Mouse (Mus musculus) midbrain, embryonic 13.5 days (tissue): ENCODE measurements around the gene B4galnt3. TPM values are rescaled to one million over a fixed set of nuclear protein-coding genes. Genes with fewer than 3 reads are reported as not detected.

Experiments
- ATAC-seq: fragments of 200-750 bp; cut with Nextera tagmentation; 2 replicates; pipeline ENCODE4 v1.8.0; 2017; ENCODE audit warnings: mild to moderate bottlenecking, moderate TSS enrichment, moderate library complexity
- H3K27ac ChIP-seq: fragments of 300-500 bp; sonication (generic); 2 replicates; pipeline ENCODE4 v1.5.1; 2015; ENCODE audit warnings: inconsistent platforms, mild to moderate bottlenecking, moderate library complexity
- H3K27me3 ChIP-seq: fragments of 300-500 bp; sonication (generic); 2 replicates; pipeline ENCODE4 v1.6.1; 2015; ENCODE audit warnings: mild to moderate bottlenecking, inconsistent platforms
- H3K36me3 ChIP-seq: fragments of 300-500 bp; sonication (generic); 2 replicates; pipeline ENCODE4 v1.6.1; 2015; ENCODE audit warnings: mild to moderate bottlenecking, inconsistent platforms
- H3K4me1 ChIP-seq: fragments of 300-500 bp; sonication (generic); replicated peaks from 2 replicates; pipeline ENCODE4 v1.6.1; 2015; ENCODE audit warnings: inconsistent platforms
- H3K4me2 ChIP-seq: fragments of 300-500 bp; sonication (generic); replicated peaks from 2 replicates; pipeline ENCODE4 v1.6.1; 2015; ENCODE audit warnings: moderate library complexity, mild to moderate bottlenecking, inconsistent platforms
- H3K4me3 ChIP-seq: fragments of 300-500 bp; sonication (generic); replicated peaks from 2 replicates; pipeline ENCODE4 v1.5.1; 2015; ENCODE audit warnings: mild to moderate bottlenecking, inconsistent platforms
- H3K9ac ChIP-seq: fragments of 300-500 bp; sonication (generic); replicated peaks from 2 replicates; pipeline ENCODE4 v1.6.1; 2015; ENCODE audit warnings: mild to moderate bottlenecking, inconsistent platforms
- H3K9me3 ChIP-seq: fragments of 300-500 bp; sonication (generic); 2 replicates; pipeline ENCODE4 v1.6.1; 2016; ENCODE audit warnings: mild to moderate bottlenecking, inconsistent platforms
- WGBS: fragments of 180-500 bp; shearing (Covaris S2); methylation state at CpG from one replicate; pipeline ENCODE4 v1.1.7; 2015; 5-methylcytosine and 5-hydroxymethylcytosine counted together
- polyA plus RNA-seq: library from polyadenylated mRNA; unstranded; fragments of >200 nt; fragmentation: Nextera tagmentation; extraction: Ambion mirVana; gene quantifications from 2 replicates; pipeline ENCODE4 v1.2.1, GENCODE M21; 2015

B4galnt3 gene
- polyA plus RNA-seq, 1 experiment from 2014 or later: 0.09 TPM

DNA sequence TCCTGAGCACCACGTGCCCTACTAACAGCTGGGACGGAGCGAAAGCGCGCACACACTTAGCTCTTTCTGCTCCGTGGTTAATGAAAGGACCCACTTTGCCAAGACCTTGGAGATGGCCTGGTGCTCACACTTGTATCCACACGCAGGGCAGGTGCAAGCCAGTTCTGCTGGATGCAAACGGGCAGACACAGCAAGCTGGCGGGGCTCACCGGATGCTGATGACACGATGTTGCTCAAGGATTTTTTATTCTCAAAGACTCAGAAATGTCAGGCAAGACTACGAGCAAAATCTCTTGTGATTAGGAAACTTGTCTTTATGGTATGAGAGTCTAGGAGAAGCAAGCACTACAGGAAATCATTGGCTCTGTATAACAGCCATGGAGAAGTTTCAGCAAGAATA, 52.9 kb downstream of the B4galnt3 start:
- no peak overlapping the region for H3K4me2 ChIP-seq
- H3K9ac ChIP-seq: no peak overlapping the region
- WGBS: 93% methylated on average over 12 of the region's 12 CpGs
- no peaks in the 10 kb centered on the region for H3K4me1 ChIP-seq
- no peaks in the 10 kb centered on the region for H3K27me3 ChIP-seq
- no peaks in the 10 kb centered on the region for H3K36me3 ChIP-seq
- no peak overlapping the region for H3K27ac ChIP-seq
- no peak for ATAC-seq
- H3K9me3 ChIP-seq: no peaks in the 10 kb centered on the region
- no peak overlapping the region for H3K4me3 ChIP-seq

DNA sequence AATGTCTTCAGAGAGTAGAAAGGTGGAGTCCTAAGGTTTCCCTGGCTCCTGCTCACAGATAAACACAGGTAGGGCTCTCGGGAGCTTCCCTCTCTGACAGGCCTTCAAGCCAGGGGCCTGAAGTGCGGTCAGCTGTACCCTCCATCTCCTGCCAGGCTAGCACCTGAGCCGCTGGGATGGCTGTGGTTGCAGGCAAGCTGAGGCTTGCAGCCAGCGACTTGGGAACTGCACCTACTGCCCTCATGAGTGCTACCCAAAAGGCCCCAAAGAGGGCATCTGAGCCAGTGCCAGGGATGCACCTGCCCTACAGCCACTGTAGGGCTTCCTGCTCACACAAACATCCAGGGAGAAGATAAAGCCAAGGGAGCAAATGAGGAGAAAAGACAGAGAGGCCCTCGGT, 53.9 kb downstream of the B4galnt3 start:
- Histone ChIP-seq H3K4me3 (no peak overlapping the region), H3K27ac (no peak overlapping the region), H3K4me1 (no peaks in the 10 kb centered on the region), H3K9me3 (no peaks in the 10 kb centered on the region), H3K9ac (no peak overlapping the region), H3K27me3 (no peaks in the 10 kb centered on the region), H3K4me2 (no peak overlapping the region), H3K36me3 (no peaks in the 10 kb centered on the region)
- WGBS: 85% methylated on average over 5 of the region's 5 CpGs
- ATAC-seq: no peak

DNA sequence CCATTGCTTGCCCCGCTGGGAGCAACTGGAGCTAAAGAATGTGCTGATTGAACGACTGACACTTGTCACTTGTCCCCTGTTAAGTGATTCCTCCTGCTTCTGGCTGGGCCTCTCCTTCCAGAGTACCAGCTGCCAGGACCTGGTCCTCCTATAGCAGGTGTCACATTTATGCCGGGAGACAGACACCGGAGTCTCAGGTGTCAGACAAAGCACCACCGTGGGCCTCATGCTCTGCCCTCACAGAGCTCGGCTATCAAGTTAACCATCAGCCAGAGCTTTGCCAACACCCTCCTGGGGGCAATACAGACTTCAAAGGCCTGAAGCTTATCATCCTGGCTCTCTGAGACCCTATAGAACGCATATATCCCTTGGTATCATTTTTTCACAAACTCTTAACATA, 58.5 kb downstream of the B4galnt3 start:
- H3K36me3 ChIP-seq: no peaks in the 10 kb centered on the region
- no peak for ATAC-seq
- H3K4me1 ChIP-seq: 0 out of 2 replicates have a peak, but pooled peaks cover 4% of the 10 kb centered on the region
- H3K4me2 ChIP-seq: no peak overlapping the region
- no peak overlapping the region for H3K4me3 ChIP-seq
- H3K9me3 ChIP-seq: no peaks in the 10 kb centered on the region
- H3K9ac ChIP-seq: no peak overlapping the region
- WGBS: 78% methylated on average over 7 of the region's 7 CpGs
- no peak overlapping the region for H3K27ac ChIP-seq
- no peaks in the 10 kb centered on the region for H3K27me3 ChIP-seq

DNA sequence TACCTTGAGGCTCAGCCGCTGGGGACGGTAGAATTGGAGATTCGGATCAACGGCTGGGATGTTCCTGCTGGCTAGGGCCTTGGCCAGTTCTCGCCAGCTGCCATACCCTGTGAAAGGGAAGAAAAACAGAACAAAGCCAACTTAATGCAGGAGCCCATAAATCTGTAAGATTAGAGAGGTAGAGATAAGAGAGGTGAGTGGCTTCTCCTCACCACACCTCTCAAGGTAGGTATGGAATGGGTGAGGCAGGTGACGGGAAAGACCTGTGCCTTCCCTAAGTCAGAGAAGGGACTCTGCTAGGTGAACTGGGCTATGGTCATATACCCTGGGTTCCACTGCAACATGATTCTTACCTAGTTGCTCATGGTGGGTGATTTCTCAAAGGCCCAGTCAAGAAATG, 61.5 kb downstream of the B4galnt3 start:
- Histone ChIP-seq H3K4me2 (no peak overlapping the region), H3K27me3 (no peaks in the 10 kb centered on the region), H3K4me1 (0 out of 2 replicates have a peak, but pooled peaks cover 12% of the 10 kb centered on the region), H3K9me3 (no peaks in the 10 kb centered on the region), H3K4me3 (no peak overlapping the region), H3K9ac (no peak overlapping the region), H3K36me3 (no peaks in the 10 kb centered on the region), H3K27ac (no peak overlapping the region)
- no peak for ATAC-seq
- WGBS: 96% methylated on average over 6 of the region's 6 CpGs

DNA sequence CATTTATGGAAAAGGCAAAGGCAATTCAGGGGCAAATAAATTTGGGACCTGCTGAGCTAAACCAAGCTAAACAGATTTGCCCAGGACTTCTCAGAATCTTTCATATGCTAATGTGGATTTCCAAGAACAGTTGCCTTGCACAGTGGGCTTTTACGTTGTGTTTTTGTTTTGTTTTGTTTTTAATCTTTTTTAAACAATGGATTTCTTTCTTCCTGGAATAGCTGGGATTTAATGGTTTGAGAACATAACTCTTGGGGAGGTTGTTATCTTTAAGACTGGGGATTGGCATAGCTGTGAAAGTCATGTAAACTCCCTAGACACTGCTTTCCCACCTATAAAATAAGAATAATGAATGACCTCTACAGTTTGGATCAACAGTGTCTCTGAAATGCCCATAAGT, 63.9 kb downstream of the B4galnt3 start:
- no peak overlapping the region for H3K4me3 ChIP-seq
- no peak for ATAC-seq
- H3K27me3 ChIP-seq: no peaks in the 10 kb centered on the region
- H3K4me1 ChIP-seq: 0 out of 2 replicates have a peak, but pooled peaks cover 12% of the 10 kb centered on the region
- H3K36me3 ChIP-seq: no peaks in the 10 kb centered on the region
- no peak overlapping the region for H3K27ac ChIP-seq
- no peak overlapping the region for H3K4me2 ChIP-seq
- no peak overlapping the region for H3K9ac ChIP-seq
- 3% methylated on average over 1 of the region's 1 CpGs for WGBS
- H3K9me3 ChIP-seq: no peaks in the 10 kb centered on the region

DNA sequence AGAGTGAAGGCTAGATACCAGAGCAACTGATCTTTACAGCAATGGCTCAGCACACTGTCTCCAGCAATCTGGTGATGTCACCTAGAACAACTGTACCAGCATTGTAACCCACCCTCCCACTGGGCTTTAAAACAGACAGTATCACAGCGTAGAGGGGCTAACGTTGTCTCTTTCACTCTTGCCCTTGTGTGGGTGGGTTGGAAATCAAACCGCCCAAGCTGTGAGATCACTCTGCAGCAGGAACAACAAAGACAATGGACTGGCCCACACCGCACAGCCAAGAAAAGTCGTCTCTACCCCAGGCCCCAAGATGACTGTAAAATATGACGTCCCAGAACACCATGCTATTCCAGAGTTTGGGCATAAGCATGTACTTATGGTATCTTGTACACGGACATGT, 64.6 kb downstream of the B4galnt3 start:
- Histone ChIP-seq H3K4me3 (no peak overlapping the region), H3K27ac (no peak overlapping the region), H3K4me1 (0 out of 2 replicates have a peak, but pooled peaks cover 12% of the 10 kb centered on the region), H3K36me3 (no peaks in the 10 kb centered on the region), H3K4me2 (no peak overlapping the region), H3K27me3 (no peaks in the 10 kb centered on the region), H3K9me3 (no peaks in the 10 kb centered on the region), H3K9ac (no peak overlapping the region)
- ATAC-seq: no peak
- whole genome bisulfite sequencing: 70% methylated on average over 7 of the region's 7 CpGs

DNA sequence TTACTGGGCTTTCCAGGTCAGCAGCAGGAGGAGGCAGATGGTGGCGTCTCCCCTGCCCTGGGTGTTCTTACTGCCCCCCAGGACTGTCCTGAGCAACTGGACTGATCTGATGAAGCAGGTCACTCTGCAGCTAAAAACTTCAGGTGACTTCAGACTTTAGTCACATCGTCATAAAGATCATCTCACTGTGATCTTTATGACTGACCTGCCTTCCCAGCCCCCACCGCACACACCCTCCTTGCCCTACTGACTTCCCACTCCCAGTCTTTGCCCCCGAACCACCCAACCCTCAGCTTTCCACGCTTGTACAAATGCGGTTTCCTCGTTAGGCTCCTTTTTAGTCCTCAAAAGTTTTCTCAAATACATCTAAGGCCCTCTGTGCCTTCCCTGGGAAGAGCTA, 67.3 kb downstream of the B4galnt3 start:
- Histone ChIP-seq H3K27me3 (no peaks in the 10 kb centered on the region), H3K36me3 (no peaks in the 10 kb centered on the region), H3K4me2 (no peak overlapping the region), H3K9me3 (no peaks in the 10 kb centered on the region), H3K4me3 (no peak overlapping the region), H3K27ac (no peak overlapping the region), H3K4me1 (0 out of 2 replicates have a peak, but pooled peaks cover 8% of the 10 kb centered on the region), H3K9ac (no peak overlapping the region)
- no peak for ATAC-seq
- 89% methylated on average over 7 of the region's 7 CpGs for WGBS

DNA sequence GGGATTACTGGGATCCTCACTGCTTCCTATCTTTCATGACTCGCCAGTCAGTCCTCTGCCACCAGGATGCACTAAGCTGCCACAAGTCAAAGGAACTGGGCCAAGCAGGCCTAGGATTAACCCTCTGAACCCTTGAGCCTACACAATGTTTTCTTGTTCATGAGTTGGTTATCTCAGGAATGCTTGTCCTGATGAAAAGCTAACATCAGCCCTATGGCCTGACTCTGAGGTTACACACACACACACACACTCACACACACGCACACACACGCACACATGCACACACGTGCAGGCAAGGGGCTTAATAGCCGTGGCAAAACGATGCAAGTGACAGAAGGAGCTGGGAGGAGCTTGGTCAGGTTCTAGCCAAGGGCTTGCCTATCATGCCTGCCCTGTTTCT, 69.0 kb downstream of the B4galnt3 start:
- Histone ChIP-seq H3K4me2 (no peak overlapping the region), H3K27me3 (no peaks in the 10 kb centered on the region), H3K9ac (no peak overlapping the region), H3K4me1 (0 out of 2 replicates have a peak, but pooled peaks cover 3% of the 10 kb centered on the region), H3K9me3 (no peaks in the 10 kb centered on the region), H3K4me3 (no peak overlapping the region), H3K36me3 (no peaks in the 10 kb centered on the region), H3K27ac (no peak overlapping the region)
- ATAC-seq: no peak
- 58% methylated on average over 6 of the region's 6 CpGs for WGBS

DNA sequence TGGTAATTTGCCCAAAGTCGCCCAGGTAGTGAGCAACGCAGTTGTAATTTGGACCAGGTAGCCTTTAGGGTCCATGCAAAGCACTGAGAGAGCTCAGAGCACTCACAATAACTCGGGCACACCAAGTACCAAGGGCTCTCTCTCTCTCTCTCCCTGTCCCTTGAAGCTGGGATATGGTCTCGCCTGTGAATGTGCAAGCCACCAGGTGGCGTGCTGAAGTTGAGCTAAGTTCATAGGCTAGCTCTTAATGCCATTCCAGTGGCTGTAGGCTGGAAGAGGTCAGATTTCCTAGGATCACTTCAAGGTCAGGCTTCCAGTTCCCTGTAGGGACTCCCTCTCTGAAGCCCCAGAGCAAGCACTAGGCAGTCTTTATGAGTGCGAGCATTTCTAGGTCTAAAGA, 71.7 kb downstream of the B4galnt3 start:
- no peaks in the 10 kb centered on the region for H3K36me3 ChIP-seq
- H3K4me3 ChIP-seq: no peak overlapping the region
- no peak overlapping the region for H3K9ac ChIP-seq
- no peak for ATAC-seq
- WGBS: 29% methylated on average over 6 of the region's 6 CpGs
- H3K4me1 ChIP-seq: no peaks in the 10 kb centered on the region
- no peaks in the 10 kb centered on the region for H3K9me3 ChIP-seq
- H3K4me2 ChIP-seq: no peak overlapping the region
- no peak overlapping the region for H3K27ac ChIP-seq
- no peaks in the 10 kb centered on the region for H3K27me3 ChIP-seq

DNA sequence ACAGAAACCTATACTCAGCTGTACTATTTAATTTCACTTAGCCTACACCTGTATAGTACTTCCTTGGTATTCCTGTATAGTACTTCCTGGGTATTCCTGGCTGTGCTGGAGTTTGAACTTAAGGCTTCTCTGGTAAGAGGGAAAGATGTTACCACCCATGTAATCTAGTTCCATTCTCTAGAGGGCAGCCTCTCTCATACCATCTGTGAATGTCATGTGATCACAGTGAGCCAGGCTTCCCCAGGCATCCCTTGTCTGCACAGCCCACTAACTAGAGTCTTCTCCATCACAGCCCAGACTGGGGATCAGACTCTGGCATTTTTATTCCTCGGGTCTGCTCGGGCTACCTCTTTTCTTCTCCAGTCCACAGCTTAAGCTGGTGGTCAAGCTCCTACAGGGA, 75.1 kb downstream of the B4galnt3 start:
- H3K27me3 ChIP-seq: no peaks in the 10 kb centered on the region
- no peak overlapping the region for H3K27ac ChIP-seq
- no peaks in the 10 kb centered on the region for H3K4me1 ChIP-seq
- no peak for ATAC-seq
- WGBS: 81% methylated on average over 2 of the region's 2 CpGs
- no peaks in the 10 kb centered on the region for H3K36me3 ChIP-seq
- no peak overlapping the region for H3K4me3 ChIP-seq
- no peak overlapping the region for H3K4me2 ChIP-seq
- H3K9ac ChIP-seq: no peak overlapping the region
- H3K9me3 ChIP-seq: no peaks in the 10 kb centered on the region

DNA sequence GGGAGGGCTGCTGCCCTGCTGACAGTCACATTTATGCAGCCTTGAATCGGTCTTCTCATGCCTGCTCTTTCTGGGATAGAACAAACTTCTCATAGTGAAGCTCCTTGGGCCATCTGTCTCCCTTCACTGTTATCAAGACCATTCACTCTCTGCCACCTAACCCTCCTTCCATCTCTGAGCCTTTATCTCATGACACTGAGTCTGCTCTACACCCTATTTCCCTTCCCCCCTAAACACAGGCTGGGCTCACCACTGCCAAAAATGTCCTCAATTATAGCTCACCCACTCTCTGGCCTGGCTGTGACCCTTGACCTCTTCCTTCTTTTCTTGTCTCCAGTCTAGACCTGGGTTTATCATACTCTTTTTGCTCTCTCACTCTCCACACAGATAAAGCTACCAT, 77.7 kb downstream of the B4galnt3 start:
- Histone ChIP-seq H3K9ac (no peak overlapping the region), H3K36me3 (no peaks in the 10 kb centered on the region), H3K4me3 (no peak overlapping the region), H3K27me3 (no peaks in the 10 kb centered on the region), H3K4me2 (no peak overlapping the region), H3K27ac (no peak overlapping the region), H3K9me3 (no peaks in the 10 kb centered on the region), H3K4me1 (no peaks in the 10 kb centered on the region)
- no peak for ATAC-seq
- WGBS: 93% methylated on average over 1 of the region's 1 CpGs

DNA sequence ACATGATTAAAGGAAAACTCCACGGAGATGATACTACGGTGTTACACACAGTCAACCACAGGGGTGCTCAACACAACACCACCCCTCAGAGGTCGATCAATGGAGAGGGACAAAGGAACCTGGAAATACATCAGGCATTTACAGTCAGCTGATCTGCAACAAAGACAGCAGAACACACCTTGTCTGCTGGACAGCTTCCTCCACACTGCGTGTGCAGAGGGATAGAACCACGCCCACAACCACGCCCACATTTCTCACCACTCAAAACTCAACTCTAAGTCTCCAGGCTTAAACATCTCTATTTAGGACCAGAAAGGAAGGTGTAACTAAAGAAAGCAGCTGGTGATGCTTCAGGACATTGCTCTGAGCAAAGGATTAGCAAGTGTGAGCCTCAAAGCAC, 82.8 kb downstream of the B4galnt3 start:
- Histone ChIP-seq H3K4me1 (no peaks in the 10 kb centered on the region), H3K9me3 (no peaks in the 10 kb centered on the region), H3K9ac (no peak overlapping the region), H3K4me2 (no peak overlapping the region), H3K27ac (no peak overlapping the region), H3K27me3 (no peaks in the 10 kb centered on the region), H3K4me3 (no peak overlapping the region), H3K36me3 (no peaks in the 10 kb centered on the region)
- no peak for ATAC-seq
- WGBS: 84% methylated on average over 6 of the region's 6 CpGs

DNA sequence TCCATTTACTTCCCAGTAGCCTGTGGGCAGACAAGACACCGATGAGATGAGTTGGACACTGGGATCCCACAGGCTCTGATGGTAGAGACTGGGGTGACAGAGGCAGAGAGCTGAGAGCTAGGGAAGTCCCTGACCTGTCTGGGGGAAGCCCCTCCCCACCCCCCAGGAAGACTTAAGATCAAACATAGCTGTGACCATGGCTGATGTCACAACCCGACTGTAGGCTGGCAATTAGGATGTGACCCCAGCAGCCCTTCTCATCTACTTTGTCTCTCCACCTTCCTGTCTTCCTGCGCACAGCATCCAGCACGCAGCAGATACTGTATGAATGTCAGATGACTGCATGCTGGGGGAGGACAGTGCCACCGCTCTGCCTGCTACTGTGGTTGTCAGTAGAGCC, 87.8 kb downstream of the B4galnt3 start:
- Histone ChIP-seq H3K4me1 (peaks cover 14% of the 10 kb centered on the region), H3K4me2 (no peak overlapping the region), H3K27ac (no peak overlapping the region), H3K9me3 (no peaks in the 10 kb centered on the region), H3K4me3 (no peak overlapping the region), H3K36me3 (no peaks in the 10 kb centered on the region), H3K27me3 (no peaks in the 10 kb centered on the region), H3K9ac (no peak overlapping the region)
- no peak for ATAC-seq
- 95% methylated on average over 5 of the region's 5 CpGs for WGBS
